Mouse (Mus musculus) brain, embryonic 18.5 days (tissue): Measurements from ENCODE around the gene Crybg2.

Experiments
- DNase-seq: peaks from one replicate; pipeline ENCODE4 v3.0.0-alpha.2; 2012; ENCODE audit warnings: low read depth, low spot score

The Crybg2 gene

DNA sequence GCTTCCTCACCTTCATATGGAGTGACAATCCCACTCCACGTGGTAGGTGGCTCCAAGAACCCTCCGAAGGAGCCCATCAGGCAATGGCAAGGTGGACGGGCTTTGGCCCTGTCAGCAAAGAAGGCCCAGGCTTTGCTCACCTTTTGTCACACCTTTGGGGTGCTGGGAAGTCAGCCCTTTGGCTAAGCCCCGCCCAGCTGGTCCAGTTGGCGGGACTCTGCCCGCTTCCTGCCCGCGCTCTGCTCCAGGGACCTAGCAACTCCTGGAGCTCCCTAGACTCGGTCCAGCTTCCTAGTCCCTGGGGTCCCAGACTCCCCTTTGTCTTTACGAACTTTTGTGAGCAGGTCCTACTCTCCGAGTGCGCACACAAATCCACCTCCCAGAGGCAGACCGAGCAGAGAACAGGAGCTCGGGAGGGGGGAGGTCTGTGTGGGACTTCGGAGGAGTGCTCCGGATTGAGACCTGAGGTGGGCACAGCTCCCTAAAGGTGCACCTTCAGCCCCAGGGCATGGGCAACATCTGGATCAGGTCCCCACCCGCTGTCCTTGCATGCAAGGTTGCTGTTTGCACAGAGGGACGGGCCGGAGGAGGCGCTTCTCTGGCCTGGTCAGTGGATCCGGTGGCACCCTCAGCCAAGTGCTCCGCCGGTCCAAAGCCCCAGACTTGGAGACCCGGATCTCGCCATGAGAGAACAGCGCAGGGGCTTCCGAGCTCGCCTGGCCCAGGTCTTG, at the start of gene Crybg2:
Gene Crybg2, plus strand, starts transcription at position 681 of the 731 bp plus-strand sequence.
- no peak for DNase-seq

DNA sequence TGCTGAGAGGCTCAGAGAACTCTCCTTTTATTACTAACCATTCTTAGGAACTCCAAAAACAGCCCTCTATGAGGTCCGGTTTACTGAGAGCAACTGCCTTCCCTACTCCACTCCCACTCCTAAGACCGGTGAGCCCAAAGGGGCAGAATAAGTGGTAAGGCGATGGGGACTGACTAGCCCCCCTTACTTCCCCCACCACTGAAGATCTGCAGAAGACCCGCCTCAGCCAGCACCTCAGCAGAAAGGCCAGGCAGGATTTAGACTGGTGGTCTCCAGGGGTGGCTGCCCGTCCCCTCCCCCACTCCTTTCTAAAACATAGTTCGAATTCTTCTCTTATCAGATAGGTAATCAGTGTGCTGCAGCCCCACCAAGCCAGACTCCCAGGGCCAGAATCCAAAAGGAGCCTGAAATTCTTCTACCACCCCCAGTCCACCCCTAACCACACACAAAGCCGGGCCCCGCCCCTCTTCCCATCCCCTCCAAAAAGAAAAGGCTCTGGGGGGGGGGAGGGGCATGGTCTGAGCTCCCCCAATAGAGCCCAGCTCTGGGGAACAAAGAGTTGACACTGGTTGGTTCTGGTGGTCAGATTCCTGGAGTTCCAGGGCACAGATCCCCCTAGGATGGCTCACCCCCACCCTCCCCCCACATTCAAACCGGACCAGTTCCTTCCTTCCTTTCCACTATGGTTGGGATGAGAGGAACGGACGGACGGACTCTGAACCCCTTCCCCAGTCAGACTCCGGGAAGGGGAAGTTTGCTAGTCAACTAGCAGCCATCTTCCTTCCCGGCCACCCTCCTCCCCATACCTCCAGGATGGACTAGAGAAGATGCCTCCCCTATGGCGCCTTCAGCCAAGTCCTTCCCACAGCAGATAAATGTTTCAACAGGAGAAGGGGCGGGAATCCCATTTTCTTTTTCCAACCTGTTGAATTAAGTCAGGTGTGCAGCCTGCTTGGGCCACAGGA, 48.9 kb upstream of the Crybg2 start:
- DNase-seq, result no peak

DNA sequence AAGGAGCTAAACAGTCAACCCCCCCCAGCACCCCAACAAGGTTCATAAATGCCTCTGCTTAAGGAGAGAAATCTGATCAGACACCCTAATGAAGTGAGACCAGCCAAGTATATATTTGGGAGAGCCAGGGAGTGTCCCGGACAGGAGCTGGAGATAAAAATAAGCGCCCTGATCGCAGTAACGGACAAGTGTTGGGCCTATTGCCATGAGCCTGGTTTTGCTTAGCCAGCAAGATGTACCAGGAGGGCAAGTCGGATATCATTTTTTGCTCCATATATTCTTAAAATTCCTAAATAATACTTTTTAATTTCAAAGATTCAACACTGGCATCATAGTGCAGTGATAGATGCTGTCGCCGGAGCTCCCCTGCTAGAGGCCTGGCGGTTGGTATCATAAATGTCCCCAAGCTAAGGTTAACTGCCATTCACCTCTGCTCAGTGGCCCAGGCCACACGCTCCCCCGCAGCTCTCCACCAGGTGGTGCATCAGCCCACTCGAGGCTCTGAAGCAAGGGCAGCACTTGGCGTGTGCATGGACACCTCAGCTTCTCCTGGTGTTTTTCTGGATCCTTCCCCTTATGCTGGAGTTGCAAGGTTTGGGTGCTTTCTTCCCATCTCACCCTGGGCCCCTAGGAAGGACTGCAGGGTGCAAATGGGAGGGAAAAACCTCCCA, 47.6 kb upstream of the Crybg2 start:
- no peak for DNase-seq

GRCm38 (mm10) chr4:134016208-134016607, 44.4 kb upstream of the Crybg2 start:
- DNase-seq, result no peak

DNA sequence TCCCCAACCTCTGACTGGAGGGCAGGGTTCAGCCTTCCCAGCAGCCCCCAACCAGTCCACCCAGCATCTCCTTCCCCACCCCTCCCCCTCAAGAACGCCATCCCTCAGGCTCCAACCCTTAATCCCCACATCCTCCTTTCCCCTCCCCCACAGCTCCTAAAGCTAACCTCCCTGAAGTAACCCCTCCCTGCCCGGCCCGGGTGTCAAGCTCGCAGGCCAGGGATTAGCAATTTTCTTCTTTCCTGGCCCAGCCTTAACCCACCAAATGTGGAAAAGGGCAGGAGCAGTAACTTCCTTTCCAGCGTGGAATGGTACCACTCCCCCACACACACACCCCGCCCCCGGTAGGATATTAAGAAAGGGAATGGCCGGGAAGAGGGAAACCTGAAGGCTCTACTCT, 43.8 kb upstream of the Crybg2 start:
- no peak for DNase-seq

DNA sequence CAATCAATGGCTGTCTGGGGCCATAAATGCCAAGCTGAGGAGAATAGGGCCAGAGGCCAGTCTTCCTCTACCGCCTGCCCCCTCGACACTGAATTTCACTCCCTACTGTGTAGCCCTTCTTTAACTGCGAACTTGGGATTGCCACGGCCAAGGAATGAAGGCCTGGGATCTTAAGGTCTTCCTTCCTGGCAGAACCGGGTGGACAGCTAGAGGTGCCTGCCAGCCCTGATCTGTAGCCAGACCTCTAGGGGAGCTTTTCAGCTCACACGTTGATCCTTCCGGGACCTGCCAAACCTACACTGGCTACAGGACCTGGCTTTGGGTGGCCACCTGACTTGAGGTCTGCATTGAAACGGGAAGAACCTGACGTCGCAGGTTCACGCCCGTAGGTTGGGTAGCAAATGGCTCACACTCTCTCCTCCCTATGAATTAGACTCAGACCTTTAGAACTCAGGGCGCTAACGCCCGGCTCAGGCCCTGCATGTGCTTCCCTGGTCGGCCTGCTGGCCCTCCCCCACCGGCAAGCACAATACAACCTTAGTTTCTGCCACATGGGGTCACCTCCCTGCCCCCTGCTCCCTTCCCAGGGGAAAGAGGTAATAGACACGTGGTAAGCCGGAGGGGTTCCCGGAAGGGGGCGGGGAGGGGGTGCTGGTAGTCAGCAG, 43.3 kb upstream of the Crybg2 start:
- no peak for DNase-seq

- no peak for DNase-seq
Observed at GRCm38 (mm10) chr4:134018038-134018778, 42.4 kb upstream of the Crybg2 start.

DNA sequence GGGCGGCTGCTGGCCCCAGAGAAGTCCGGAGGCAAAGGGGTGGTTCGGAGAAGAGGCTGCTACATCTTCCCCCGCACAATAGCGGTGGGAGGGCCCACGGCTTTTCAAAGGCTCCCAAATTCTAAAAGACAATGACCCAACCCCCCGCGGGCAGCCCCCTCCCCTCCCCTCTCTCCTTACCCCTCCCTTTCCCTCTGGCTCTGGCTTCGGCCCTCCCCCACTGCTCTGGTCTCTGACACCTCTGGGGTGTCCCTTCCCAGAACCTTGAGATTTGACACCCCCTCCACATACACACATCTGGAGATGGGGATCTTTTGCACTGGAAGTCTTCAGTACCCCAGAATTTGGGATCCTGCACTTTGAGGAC, 41.9 kb upstream of the Crybg2 start, which contains the start of gene Lin28a:
Gene Lin28a, minus strand, starts transcription at position 63 of the 367 bp plus-strand sequence.
- DNase-seq, result no peak

DNA sequence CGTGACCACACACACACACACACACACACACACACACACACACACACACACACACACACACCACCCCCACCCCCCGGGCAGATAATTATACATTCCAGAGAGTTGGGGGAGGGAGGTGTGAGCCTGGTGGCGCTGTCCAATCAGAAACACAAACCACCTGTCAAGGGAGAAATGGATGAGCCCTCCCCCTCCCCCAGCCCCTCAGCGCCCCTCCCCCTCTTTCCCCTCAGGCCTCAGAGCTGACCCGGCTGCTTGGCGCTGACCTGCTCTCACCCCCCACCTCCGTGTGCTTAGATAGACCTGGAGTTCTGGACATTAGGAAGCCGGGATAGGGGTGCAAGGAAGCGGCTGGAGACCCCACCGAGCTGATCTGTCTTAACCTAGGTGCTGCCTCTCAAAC, 41.4 kb upstream of the Crybg2 start:
- no peak for DNase-seq

DNA sequence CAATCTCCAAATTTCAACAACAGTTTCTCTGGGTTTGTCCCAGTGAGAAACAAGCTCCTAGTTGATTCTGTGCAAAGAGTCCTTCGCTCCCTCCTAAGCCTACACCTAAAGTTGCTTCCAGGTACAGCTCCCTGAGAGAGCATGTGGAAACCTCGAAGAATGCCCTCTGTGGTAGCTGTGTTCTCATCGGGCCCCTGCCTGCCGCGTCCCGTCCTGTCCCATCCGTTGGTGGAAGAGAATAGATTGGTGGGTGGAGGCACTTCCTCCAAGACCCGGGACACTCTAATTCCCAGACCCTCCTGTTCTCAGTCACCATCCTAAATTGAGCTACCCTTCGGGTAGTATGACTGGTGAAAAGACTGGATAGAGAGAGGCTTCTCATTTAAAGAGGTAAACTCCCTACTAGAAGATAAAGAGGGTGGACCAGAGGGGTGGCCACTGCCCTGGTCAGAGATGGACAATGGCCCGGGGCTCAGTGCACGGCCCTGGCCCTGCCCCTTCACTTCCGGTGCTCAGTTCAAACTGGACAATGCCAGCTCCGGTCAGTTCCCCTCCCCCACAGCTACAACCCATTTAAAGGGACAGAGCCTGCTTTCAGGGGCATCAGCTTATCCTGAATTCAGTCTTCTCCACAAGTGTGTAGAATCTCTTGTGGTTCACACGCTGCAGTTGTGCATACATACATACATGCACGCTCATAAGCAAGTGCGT, 40.8 kb upstream of the Crybg2 start:
- DNase-seq, result no peak

- DNase-seq, result no peak
Observed at GRCm38 (mm10) chr4:134020621-134021020, 40.0 kb upstream of the Crybg2 start.

- DNase-seq, result no peak
Observed at GRCm38 (mm10) chr4:134025802-134026201, 34.8 kb upstream of the Crybg2 start.

- DNase-seq, result no peak
Observed at GRCm38 (mm10) chr4:134035953-134036352, 24.7 kb upstream of the Crybg2 start.

- no peak for DNase-seq
Observed at GRCm38 (mm10) chr4:134041317-134042123, 19.1 kb upstream of the Crybg2 start.

- DNase-seq, result no peak
Observed at GRCm38 (mm10) chr4:134043041-134043440, 17.6 kb upstream of the Crybg2 start.

DNA sequence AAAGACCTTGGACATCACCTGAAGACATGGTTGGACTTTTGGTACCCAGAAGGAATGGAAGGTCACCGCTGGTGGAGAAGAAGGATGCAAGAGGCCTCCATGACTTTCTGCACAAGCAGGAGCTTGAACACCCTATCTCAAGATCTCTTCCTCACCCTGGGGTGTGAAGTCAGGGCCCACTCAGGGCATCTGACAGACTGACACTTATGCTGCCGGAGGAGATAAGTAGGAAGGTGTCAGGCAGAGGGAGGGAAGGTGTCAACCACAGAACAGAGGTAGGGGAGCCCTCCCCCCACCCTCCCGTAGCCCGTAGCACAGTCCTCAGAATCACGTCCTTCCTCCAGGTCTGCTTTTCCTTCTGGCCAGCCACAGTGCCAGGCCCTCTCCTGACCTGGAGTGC, 13.0 kb upstream of the Crybg2 start:
- DNase-seq, result no peak

- no peak for DNase-seq
Observed at GRCm38 (mm10) chr4:134051912-134052311, 8.7 kb upstream of the Crybg2 start.

GRCm38 (mm10) chr4:134052560-134052959, 8.1 kb upstream of the Crybg2 start:
- DNase-seq, result peak; percentile 3

GRCm38 (mm10) chr4:134053538-134053937, 7.1 kb upstream of the Crybg2 start, which contains the start of gene Zfp683:
Gene Zfp683, plus strand, starts transcription at chr4:134053838.
- no peak for DNase-seq
